In the genomic region with DNA sequence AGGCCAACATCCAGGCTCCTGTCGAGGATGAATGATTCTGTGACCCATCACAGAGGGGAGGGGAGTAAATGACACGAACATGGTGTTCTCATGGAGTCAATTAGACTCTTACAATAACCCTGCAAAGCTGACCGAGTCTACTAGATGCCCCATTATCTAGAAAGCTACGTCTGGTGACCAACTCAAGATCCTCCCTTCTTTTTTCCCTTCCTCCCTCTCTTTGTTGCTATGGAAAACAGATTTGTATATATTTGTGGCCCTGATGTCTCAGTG, we compare ENCODE assay signal across 39 mouse cellular contexts. TPM values are rescaled to one million over a fixed set of nuclear protein-coding genes. Genes with fewer than 3 reads are reported as not detected.
"Had no signal": no experiment of that assay in that cellular context is flagged by ENCODE, and none has a peak within 500 bp of the region (broad histone marks: within the 10 kb centered on the region; RNA-seq: fewer than 3 reads in every experiment).

No protein-coding gene starts in this region.

- H3K4me1 ChIP-seq: embryonic facial prominence, embryonic 10.5 days; embryonic facial prominence, embryonic 12.5 days; embryonic facial prominence, embryonic 13.5 days; embryonic facial prominence, embryonic 15.5 days; forebrain, embryonic 10.5 days; forebrain, embryonic 12.5 days; forebrain, embryonic 13.5 days; forebrain, embryonic 15.5 days had no signal

- H3K9ac ChIP-seq: embryonic facial prominence, embryonic 12.5 days; embryonic facial prominence, embryonic 13.5 days; embryonic facial prominence, embryonic 15.5 days; forebrain, embryonic 12.5 days; forebrain, embryonic 13.5 days; forebrain, embryonic 15.5 days; forebrain, postnatal 0 days had no signal

- DNase-seq: cerebellum, adult 2 months; cerebellum, adult 8-10 months; cerebellum, adult 9-10 months; cerebellum, adult 9-11 months; cerebellum, postnatal 10 days; cerebellum, postnatal 14 days; cerebellum, postnatal 25 days; cerebellum, postnatal 36 days; embryo, embryonic 11 days; forebrain, postnatal 0 days; gastrocnemius, adult 2 months; gastrocnemius, postnatal 10 days; gastrocnemius, postnatal 14 days; gastrocnemius, postnatal 25 days; gastrocnemius, postnatal 36 days; heart, adult 18-20 months; heart, adult 2 months had no signal

- H3K4me2 ChIP-seq: embryonic facial prominence, embryonic 12.5 days; embryonic facial prominence, embryonic 13.5 days; embryonic facial prominence, embryonic 15.5 days; forebrain, embryonic 12.5 days; forebrain, embryonic 13.5 days; forebrain, embryonic 15.5 days had no signal

- H3K36me3 ChIP-seq: embryonic facial prominence, embryonic 10.5 days; embryonic facial prominence, embryonic 12.5 days; embryonic facial prominence, embryonic 13.5 days; embryonic facial prominence, embryonic 15.5 days; forebrain, embryonic 10.5 days; forebrain, embryonic 12.5 days; forebrain, embryonic 15.5 days had no signal

- ATAC-seq: forebrain, embryonic 13.5 days; forebrain, embryonic 14.5 days; forebrain, embryonic 15.5 days; forebrain, embryonic 16.5 days; forebrain, postnatal 0 days had no signal

- H3K27ac ChIP-seq: embryonic facial prominence, embryonic 10.5 days; embryonic facial prominence, embryonic 12.5 days; embryonic facial prominence, embryonic 13.5 days; embryonic facial prominence, embryonic 15.5 days; forebrain, embryonic 10.5 days; forebrain, embryonic 12.5 days; forebrain, embryonic 13.5 days; forebrain, embryonic 15.5 days; gastrocnemius, adult 2 months; heart, adult 2 months had no signal

- H3K27me3 ChIP-seq: embryonic facial prominence, embryonic 12.5 days; embryonic facial prominence, embryonic 13.5 days; embryonic facial prominence, embryonic 15.5 days; forebrain, embryonic 12.5 days; forebrain, embryonic 13.5 days; forebrain, embryonic 15.5 days had no signal

- H3K4me3 ChIP-seq: embryonic facial prominence, embryonic 10.5 days; embryonic facial prominence, embryonic 12.5 days; embryonic facial prominence, embryonic 13.5 days; embryonic facial prominence, embryonic 15.5 days; erythroblast, embryonic 14.5 days; forebrain, embryonic 10.5 days; forebrain, embryonic 12.5 days; forebrain, embryonic 13.5 days; forebrain, embryonic 15.5 days; gastrocnemius, adult 2 months; heart, adult 2 months had no signal

- H3K9me3 ChIP-seq: embryonic facial prominence, embryonic 10.5 days; embryonic facial prominence, embryonic 12.5 days; embryonic facial prominence, embryonic 13.5 days; embryonic facial prominence, embryonic 15.5 days; forebrain, embryonic 10.5 days; forebrain, embryonic 12.5 days; forebrain, embryonic 13.5 days; forebrain, embryonic 15.5 days had no signal

RNA-seq across cellular contexts. Expression of a gene that starts 22.0 kb away (rescaled TPM):
- total RNA-seq: common myeloid progenitor, adult 5-6 weeks; forebrain, postnatal 0 days; gastrocnemius, adult 18-20 months; gastrocnemius, adult 2 months; gastrocnemius, adult 8-10 months; gastrocnemius, postnatal 10 days; gastrocnemius, postnatal 14 days; gastrocnemius, postnatal 25 days; gastrocnemius, postnatal 36 days; gastrocnemius, postnatal 4 days; granulocyte monocyte progenitor cell, adult 5-6 weeks; heart, adult 18-20 months; heart, adult 2 months had no signal
- polyA plus RNA-seq: cerebellum, adult 2 months; cortical plate, adult 2 months; embryonic facial prominence, embryonic 10.5 days; embryonic facial prominence, embryonic 11.5 days; embryonic facial prominence, embryonic 12.5 days; embryonic facial prominence, embryonic 13.5 days; embryonic facial prominence, embryonic 14.5 days; embryonic facial prominence, embryonic 15.5 days; erythroblast, embryonic 14.5 days; forebrain, embryonic 10.5 days; forebrain, embryonic 11.5 days; forebrain, embryonic 12.5 days; forebrain, embryonic 13.5 days; forebrain, embryonic 14.5 days; forebrain, embryonic 15.5 days; forebrain, embryonic 16.5 days; forebrain, postnatal 0 days; frontal cortex, adult 2 months; gonadal fat pad, adult 2 months; heart, adult 2 months had no signal

RNA-seq across cellular contexts. Expression of a gene that starts 59.7 kb away (rescaled TPM):
- total RNA-seq: common myeloid progenitor, adult 5-6 weeks; forebrain, postnatal 0 days; gastrocnemius, adult 18-20 months; gastrocnemius, postnatal 36 days; gastrocnemius, postnatal 4 days; heart, adult 18-20 months; heart, adult 2 months had no signal
- polyA plus RNA-seq: cortical plate, adult 2 months; embryonic facial prominence, embryonic 10.5 days; embryonic facial prominence, embryonic 12.5 days; embryonic facial prominence, embryonic 13.5 days; erythroblast, embryonic 14.5 days; forebrain, embryonic 10.5 days; forebrain, embryonic 11.5 days; forebrain, embryonic 12.5 days; forebrain, embryonic 13.5 days; forebrain, embryonic 14.5 days; forebrain, embryonic 15.5 days; forebrain, embryonic 16.5 days; forebrain, postnatal 0 days; heart, adult 2 months had no signal
